Mouse (Mus musculus): ENCODE data around the gene Satb2.

- TF ChIP-seq EP300 (IDR thresholded peaks at IDR 0.05) (no peak), CTCF (IDR thresholded peaks at IDR 0.05) (no peak)
These were observed 188.8 kb downstream of the Satb2 start for GRCm38 (mm10) chr1:56789641-56790040.
